Mouse (Mus musculus): ENCODE results near the gene Ccr10.
"Not testable (repeated sequence)": the region's sequence is repeated elsewhere in the genome, so short reads cannot be mapped to it uniquely, and the experiment has no call there.

The Ccr10 gene

DNA sequence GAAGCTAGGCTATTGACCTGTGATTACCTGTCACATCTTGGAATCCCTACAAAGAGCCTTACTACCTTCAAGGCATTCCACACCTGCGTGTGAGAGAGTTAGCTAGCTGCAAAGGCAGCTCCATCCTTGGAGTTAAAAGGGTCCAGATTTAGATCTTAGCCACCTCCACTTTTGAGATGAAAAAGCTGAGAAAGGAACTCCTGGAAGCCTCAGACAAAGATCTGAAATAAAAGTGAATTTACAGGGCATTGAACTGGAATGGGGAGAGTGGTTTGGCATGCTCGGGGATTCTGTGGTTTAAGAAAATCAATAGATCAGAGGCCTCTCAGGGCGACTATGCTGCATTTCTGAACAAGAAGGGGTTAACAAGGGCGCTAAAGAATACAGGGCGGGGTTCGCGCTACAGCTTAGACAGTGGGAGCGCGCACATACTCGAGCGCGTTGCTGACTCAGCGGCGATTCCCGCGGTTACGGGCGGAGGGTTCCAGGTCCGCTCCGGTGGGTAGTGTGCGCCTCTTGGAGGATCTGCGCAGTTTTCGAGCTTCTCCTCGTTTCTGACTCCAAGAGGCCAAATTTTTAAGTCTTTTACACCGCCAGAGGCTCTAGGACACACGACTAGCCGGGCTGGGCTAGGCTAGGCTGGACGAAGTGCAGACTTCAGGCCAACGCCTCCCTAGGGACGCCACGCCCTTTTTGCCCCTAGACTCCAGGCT, 3.4 kb downstream of the Ccr10 start:
- DNase-seq (ENCODE audit: low spot score in 2 of 2) = no peak

DNA sequence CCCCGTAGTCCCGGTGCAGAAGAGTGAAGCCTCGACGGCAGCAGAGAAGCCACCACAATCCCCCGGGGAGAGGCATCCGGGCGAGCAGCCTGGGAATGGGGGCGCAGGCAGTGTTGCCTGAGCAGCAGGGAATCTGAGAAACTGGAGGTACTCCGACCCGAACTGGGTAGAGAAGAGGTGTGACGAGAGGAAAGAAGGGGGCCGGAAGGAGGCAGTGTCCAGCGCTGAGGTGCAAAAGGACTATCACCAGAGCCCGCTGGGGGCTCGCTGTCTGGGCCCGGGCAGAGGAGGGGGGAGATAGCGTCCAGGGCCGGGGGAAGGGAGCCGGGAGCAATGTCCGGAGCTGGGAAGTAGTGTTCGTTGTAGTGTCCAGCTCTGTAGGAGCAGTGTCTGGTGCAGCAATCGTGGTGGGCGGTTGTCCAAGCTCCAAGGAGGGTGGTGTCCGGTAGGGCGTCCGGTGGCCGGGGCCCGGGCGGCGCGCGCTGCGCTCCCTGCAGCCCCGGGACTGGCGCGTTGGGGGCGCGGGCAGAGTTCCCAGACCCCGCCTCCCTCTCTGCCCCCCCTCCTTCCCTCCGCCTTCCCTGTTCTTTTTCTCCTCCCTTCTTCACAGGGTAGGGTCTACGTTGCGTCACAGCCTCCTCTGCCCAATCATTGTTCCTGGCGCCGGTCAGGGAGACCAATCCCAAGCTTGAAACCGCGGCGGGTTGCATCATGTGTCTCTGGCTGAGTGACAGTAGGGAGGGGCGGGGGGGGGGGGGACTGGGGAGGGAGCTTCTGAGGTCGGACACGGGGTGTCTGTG, 4.2 kb downstream of the Ccr10 start, which contains the start of gene Plekhh3:
Gene Plekhh3, minus strand, starts transcription at position 541 of the 800 bp plus-strand sequence.
- peak; percentile 56 to 60 for DNase-seq (ENCODE audit: low spot score in 2 of 2)

DNA sequence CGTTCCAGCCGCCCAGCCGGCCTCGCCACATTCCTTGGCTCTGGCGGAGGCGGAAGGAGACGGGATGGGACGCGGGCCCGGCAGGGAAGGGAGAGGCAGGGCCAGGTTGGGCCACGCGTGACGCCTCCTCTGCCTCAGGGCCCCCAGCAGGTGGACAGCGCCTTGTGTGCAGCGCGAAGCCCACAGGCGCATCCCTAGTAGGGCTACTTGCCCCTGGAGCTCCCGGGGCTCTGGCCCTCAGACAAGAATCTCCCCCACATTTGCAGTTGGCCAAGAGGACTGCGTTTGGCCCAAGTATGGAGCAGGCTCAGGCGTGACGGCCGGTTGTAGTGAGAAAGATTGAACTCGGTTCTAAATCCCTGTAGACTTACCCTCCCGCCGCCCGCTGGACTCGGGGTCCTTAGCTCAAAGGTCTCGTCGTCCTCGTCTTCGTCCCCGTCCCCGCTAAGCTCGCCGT, 4.9 kb downstream of the Ccr10 start, which contains the start of gene Cntnap1:
Gene Cntnap1, plus strand, starts transcription at position 170 of the 457 bp plus-strand sequence.
- no peak for DNase-seq (ENCODE audit: low spot score in 2 of 2)

DNA sequence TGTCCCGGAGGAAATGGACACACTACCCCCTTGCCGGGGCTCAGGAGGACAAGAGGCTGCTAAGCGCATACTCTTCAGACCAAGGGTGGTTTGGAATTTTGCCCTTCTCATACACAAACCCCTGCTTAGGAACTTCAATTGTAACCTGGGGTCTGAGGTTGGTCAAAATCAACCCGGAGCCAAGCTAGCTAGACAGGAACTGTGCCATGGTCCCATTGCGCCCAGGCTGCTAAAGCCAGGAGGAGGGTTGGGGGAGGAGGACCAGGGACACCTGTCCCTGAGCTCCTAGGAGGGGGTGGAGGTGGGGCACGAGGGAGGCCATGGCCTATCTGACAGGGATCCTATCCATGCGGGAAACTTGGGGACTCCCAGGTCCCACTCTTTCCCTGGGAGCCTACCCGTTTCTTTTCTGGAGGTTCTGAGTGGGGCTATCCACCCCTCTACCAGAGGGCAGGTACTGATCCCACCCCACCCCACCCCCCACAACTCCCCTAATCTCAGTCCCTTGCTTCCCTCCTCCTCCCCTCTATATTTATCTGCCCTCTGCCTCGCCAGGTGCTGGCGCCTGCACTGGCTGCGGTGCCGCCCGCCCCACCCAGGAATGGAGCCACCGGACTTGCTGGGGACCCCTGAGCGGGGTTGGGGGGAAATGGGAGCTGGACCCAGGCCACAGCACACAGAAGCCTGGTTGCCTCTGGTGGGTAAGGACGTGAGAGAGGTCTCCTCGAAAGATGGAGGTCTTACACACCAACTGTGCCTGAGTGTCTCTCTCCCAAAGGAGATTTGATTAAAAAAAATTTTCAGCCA, 5.7 kb downstream of the Ccr10 start:
- DNase-seq (ENCODE audit: low spot score in 2 of 2) = no peak

DNA sequence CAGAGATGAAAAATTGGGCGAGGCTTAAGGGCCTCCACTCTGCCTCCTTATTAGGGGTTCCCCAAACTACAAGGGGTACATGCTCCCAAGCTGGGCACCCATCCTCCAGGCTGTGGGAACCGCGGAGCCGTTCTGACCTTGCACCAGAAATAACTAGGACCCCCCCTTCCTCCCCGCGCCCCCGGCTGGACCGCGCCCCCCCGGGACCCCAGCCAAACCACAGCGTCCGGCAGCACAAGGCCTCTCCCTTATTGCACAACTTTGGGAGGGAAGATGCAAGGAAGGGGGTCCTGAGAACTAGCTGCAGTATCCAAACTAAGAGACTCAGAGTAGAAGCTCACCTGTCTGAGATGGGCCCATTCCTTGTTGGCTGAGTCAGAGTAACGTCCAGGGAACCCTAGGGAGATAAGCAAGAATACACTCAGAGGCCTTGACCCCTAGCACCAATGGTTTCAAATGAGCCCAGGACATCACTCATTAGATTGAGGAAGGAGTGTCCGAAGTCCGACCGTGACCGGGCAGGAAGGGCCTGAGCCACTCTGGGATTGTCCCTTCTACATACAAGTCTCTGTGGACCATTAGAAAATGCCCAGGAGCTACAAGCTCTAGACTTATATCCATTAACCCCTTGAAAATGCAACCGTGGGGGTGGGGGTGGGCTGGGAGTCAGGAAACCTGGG, 6.8 kb downstream of the Ccr10 start:
- DNase-seq (ENCODE audit: low spot score in 2 of 2) = no peak

DNA sequence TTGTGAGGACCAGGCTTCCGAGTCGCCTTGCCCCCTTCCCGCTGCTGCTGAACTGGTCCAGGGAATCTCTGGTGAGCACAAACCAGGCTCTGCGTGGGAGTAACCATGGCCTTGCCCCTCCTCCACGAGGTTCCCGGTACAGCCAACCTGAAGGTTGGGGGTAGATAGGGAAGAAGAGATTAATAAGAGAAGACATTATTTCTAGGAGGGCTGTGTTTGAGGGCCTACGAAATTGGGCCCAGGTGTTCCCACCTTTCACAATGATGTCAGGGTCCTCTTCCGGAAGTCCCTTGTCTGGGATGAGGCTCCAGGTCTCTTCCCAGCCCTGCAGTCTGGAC, 7.3 kb downstream of the Ccr10 start:
- no peak for DNase-seq (ENCODE audit: low spot score in 2 of 2)

DNA sequence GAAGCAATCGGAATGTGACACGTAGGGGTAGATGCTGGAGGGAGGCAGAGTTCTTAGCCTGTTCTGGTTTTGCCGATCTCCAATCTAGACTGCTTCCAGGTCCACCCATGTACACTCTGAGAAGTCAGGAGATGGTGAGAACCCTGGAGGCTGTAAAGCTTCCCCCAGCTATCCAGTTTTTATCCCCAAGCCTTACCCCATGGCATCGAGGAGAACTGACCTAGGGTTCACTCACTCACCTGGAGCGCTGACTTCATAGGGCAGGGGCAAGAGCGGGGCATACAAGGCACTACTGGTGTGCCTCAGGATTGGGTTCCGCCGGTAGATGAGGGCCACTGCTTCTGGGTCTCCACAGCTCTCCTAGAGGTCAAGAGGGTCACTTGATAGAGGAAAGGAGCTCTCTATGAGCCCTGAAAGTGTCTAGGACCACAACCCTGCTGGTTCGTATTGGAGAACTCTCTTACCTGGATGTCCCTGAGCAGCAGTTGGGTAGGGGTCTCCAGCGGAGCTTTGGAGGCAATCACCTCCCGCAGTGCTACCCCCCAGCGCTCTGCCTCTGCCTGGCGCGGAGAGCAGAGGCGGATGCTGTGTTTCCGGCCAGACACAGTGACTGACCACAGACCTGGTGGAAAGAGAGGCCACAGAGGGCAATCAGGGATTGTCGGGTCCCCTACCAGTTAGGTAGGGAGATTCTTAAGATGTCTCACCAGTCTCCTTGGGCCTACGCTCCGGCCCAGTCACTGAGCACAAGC, 7.9 kb downstream of the Ccr10 start:
- no peak for DNase-seq (ENCODE audit: low spot score in 2 of 2)

DNA sequence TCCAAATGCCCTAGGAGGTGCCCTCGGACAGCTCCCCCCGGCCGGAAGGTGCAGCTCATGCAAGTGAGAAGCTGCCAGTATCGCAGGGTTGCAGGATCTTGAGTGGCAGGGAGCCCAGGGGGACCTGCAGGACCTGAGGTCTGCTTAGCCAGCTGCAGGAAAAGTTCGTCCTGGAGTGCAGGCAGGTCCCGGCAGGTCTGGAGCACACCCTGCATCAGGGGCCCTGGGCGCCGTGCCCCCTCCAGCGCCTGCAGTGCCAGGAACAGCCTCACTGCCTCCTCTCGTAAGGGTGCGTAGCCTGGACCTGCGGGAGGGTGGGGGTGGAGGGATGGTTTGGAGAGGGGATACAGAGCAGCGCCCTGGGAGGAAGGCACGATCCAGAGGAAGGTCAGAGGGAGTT, 8.9 kb downstream of the Ccr10 start:
- no peak for DNase-seq (ENCODE audit: low spot score in 2 of 2)

DNA sequence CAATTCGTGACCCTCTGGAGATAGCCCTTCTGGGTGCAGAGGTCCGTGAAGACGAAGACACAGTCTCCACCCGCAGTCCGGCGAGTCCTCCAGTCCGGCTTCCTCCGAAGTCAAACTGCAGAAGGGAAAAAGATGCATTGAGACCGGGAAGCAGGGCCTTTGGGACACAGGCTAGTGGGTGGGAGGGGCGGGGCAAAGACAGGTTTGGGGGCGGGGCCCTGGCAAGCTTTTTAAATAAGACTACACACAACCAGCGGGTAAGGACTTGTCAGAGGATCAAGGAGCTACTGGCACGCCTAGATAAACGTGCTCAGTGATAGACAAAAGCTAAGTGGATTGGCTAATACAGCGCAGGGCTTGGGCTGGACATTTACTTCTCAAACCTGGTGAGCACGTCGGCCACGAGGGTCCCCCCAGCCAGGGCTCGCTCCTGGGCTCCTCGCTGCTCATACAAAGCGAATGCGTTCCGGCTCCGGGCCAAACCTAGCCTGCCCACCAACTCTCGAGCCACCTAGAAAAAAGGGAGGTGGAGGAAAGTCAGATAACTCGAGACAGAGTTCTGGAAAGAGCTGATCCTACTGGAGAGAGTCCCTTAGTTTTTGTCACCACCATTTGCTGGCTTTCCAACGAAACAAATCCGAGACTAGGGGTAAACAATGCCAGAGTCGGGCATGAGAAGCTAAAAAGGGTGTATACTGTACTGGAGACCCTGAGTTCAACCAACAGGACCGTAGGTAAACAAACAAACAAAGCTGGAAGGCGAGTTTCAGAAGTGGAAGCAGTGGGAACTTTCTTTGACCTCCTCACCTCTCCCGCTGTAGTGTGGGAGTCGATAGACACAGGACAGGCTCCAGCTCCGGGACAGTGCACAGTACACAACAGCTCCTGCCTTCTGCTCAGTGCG, 10.3 kb downstream of the Ccr10 start:
- no peak for DNase-seq (ENCODE audit: low spot score in 2 of 2)

DNA sequence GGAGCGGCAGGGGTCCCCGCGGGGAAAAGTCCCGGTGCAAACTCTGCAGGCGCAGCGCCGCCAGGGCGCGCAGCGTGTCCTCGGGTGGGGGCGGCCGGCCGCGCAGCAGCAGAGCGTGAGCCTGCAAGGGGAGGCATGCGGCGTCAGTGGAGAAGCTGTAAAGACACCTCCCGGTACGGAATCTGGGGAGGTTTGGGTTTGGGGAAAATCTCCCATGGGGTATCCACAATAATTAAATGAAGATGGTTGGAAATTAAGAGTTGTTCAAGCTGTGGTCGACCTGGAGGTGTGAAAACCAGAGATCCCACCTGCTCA, 10.9 kb downstream of the Ccr10 start:
- no peak for DNase-seq (ENCODE audit: low spot score in 2 of 2)

DNA sequence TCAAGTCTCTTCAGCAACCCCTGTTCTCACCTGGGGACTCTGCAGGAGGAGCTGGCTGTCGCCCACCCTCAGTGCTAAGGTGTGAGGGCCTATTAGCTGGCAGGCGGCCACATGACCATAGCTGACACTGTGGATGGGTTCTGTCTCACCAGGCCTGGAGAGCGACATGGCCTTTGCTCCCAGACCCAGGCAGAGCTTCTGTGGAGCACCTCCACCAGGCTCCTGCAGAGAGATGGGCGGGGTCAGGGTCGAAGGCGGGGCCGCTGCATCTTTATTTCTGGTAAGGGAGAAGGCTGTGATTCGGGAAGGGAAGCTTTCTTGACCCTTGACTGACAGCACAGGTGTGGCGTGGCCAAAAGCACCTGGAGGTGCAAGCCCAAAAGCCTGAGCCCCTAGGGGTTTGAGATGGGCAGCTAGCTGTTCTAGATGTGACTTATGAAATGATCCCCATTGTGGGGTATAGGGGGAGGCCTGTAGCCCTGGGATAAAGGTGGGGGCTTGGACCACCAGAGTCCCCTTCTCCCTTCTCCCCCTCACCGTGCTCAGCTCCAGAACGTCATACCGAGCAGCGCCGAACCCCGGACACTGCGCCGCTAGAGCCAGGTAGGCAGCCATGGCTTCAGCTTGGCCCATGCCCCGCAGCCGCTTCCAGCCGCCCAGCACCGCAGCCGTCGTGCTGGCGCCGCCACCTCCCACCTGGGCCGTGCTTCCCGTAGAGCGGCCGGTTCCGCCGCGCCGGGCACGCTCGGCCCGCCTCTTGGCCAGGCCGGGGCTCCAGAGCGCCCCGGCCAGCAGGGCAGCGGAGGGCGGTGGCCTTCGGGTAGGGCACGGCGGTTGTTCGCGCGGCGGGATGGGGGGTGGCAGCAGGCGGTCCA, 11.5 kb downstream of the Ccr10 start:
- no peak for DNase-seq (ENCODE audit: low spot score in 2 of 2)

DNA sequence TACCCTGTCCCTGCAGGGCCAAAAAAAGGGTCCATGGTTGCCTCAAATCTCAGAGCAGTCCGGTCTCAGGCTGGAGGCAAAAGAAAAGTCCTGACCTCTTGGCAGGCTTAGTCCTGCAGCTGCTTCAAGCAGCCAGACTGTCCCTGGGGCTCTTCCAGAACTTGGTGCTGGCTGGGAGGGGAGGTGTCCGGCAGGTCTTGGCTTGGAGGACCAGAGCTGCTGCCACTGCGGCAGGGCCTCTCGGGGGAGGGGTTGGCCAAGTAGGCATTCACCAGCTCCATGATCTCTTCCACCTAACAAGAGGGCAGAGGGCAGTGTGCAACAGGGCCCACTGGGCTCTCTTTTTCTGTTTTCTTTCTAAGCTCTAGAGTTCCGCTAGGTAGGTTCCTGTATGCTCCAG, 12.5 kb downstream of the Ccr10 start:
- no peak for DNase-seq (ENCODE audit: low spot score in 2 of 2)

DNA sequence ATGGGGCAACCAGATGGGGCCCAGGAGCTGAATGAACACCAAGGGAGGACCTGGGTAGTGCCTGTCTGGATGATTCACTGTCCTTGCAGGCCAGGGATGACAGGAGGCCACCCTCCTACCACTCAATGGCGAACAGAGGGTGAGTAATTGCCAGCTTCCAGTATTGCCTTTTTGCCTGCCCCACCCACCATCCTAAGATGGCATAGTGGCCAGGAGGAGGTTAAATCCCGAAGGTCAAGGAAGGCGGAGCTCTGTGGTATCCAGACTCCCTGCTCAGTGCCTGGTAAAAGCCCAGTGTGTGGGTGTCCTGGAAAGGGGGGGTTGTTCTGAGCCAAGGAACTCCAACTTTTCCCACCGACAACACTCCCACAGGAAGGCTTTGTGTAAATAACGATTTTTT, 12.9 kb downstream of the Ccr10 start:
- no peak for DNase-seq (ENCODE audit: low spot score in 2 of 2)

DNA sequence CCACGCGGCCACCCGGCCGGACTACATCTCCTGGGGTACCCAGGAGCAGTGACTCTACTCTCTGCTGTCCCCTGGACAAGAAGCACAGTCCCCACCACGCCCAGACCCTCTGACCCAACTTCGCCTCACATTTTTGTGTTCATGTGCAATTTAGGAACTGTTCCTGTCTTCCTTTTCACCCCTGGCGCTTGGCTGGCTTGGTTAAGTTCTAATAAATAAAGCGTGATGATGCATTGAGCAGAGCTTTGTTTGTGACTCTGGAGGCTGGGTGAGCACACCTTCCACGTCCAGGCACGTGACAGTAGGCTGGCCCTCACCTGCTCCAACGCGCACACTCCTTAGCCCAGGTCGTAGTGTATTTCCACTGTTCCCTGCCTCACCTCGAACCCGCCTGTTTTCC, 13.7 kb downstream of the Ccr10 start:
- no peak for DNase-seq (ENCODE audit: low spot score in 2 of 2)

DNA sequence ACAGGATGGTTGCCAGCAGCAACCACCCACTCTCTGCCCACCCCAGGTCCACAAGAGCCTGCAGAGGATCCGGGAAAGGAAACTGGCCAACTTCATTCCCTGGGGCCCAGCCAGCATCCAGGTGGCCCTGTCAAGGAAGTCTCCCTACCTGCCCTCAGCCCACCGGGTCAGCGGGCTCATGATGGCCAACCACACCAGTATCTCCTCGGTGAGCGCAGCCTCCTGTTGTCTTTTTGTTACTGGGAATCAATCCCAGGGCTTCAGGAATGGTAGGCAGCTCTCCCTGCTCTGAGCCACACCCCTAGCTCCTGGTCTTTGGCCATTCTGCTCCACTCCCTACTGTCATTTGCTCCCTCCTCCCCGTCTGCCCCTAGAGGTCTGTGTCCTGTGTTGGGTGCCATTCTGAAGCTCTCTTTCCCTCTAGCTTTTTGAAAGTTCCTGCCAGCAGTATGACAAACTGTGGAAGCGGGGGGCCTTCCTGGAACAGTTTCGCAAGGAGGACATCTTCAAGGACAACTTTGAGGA, 14.2 kb downstream of the Ccr10 start:
- not testable (repeated sequence) for DNase-seq (ENCODE audit: low spot score in 2 of 2)

DNA sequence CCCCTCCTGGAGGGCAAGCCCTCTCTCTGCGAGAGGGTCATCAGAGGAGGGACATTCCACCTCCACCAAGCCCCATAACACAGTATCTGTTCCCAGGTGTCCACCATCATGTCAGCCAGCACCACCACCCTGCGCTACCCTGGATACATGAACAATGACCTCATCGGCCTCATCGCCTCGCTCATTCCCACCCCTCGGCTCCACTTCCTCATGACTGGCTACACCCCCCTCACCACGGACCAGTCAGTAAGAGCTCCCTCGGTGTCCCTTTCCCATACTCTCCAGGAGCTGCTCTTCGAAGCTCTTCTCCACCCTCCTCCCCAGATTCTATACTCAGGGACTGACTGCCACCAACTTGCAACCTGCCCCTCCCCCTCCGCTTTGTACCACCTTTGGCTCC, 15.1 kb downstream of the Ccr10 start:
- DNase-seq (ENCODE audit: low spot score in 2 of 2) = not testable (repeated sequence)

DNA sequence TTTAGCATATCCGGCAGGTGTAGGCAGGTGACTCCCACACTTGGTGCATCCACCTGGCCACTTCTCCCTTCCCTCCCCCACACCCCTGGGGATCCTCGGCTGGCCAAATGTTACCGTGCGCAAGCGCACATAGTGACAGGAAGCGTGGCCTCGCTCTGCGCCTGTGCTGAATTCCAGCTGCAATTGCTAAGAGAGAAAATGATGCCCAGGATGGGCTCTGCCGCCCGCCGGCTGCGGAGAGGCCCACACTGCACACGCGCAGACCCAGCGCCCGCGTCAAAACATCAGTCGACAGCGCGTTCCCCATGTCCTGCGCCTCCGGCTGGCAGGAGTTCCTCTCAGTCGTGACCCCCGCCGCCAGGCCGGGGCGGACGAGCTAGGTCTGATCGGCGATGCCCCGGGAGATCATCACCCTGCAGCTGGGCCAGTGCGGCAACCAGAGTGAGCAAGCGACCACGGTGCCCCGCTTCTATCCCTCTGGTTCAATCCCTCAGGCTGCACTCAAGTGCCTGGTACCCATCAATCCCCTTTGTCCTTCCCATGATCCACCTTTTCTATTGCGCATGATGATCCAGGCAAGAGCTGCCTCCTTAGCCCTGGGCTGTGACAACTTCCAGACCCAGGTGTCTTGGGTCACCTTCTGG, 19.4 kb downstream of the Ccr10 start, which contains the start of gene Tubg2:
Gene Tubg2, plus strand, starts transcription at position 180 of the 644 bp plus-strand sequence.
- no peak for DNase-seq (ENCODE audit: low spot score in 2 of 2)

DNA sequence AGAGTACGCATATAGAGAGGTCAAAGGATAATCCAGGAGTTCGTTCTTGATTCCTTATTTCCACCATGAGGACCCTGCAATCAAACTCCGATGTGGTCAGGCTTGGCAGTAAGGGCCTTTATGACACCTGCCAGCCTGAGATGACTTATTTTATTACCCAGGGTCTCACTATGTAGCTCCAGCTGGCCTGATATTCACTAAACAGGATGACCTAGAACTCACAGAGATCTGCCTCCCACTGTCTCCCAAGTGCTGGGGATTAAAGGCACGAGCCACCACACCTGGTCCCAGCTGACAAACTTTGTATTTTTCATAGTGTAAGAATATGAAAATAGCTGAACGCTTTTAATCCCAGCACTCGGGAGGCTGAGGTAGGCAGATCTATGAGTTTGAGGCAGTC, 20.1 kb downstream of the Ccr10 start:
- DNase-seq (ENCODE audit: low spot score in 2 of 2) = no peak

All from spleen, postnatal 14 days (tissue).